Mouse (Mus musculus): ENCODE data around the gene Iqgap3. TPM values are rescaled to one million over a fixed set of nuclear protein-coding genes. Genes with fewer than 3 reads are reported as not detected.

Gene Iqgap3
- polyA plus RNA-seq (2014; fragmentation: Nextera tagmentation; extraction: Ambion mirVana): 26.8 and 27.0 TPM in 2 replicates

- Histone ChIP-seq H3K4me1 (replicated peaks; ENCODE audit: control insufficient read depth, insufficient read depth, low read length) (peaks cover 3% of the 10 kb centered on the region; the same call in 1 of the 2 replicates), H3K9ac (ENCODE audit: low read length) (peak within 1 kb of the TSS; percentile 69), H3K4me3 (ENCODE audit: low read depth, low read length) (peak within 1 kb of the TSS; percentile 68), H3K4me2 (ENCODE audit: low read depth, low read length, severe bottlenecking) (peak within 1 kb of the TSS; percentile 74), H3K27ac (ENCODE audit: low read depth, low read length) (no peak within 1 kb of the TSS), H3K36me3 (ENCODE audit: control insufficient read depth, insufficient read depth, low read length) (no peaks in the 10 kb centered on the region), H3K27me3 (ENCODE audit: control insufficient read depth, insufficient read depth, low read length) (no peaks in the 10 kb centered on the region), H3K9me3 (ENCODE audit: control insufficient read depth, low read length) (no peaks in the 10 kb centered on the region)
- peak; percentile 90 for DNase-seq (ENCODE audit: low spot score)
- 21% methylated on average over 33 of the region's 33 CpGs for WGBS
- peak; percentile 89 for ATAC-seq (replicated peaks; ENCODE audit: low FRiP score)
Observed at GRCm38 (mm10) chr3:88081345-88082223, at the start of gene Iqgap3. Gene Iqgap3 (plus strand): TSS chr3:88081971.

GRCm38 (mm10) chr3:88033506-88033905, 48.3 kb upstream of the Iqgap3 start:
- 79% methylated on average over 5 of the region's 5 CpGs for WGBS

GRCm38 (mm10) chr3:88035561-88036293, 46.0 kb upstream of the Iqgap3 start:
- DNase-seq (ENCODE audit: low spot score) (no peak), ATAC-seq (replicated peaks; ENCODE audit: low FRiP score) (no peak)
- H3K27me3 ChIP-seq (ENCODE audit: control insufficient read depth, insufficient read depth, low read length): no peaks in the 10 kb centered on the region
- no peak overlapping the region for H3K4me2 ChIP-seq (ENCODE audit: low read depth, low read length, severe bottlenecking)
- no peak overlapping the region for H3K27ac ChIP-seq (ENCODE audit: low read depth, low read length)
- H3K36me3 ChIP-seq (ENCODE audit: control insufficient read depth, insufficient read depth, low read length): no peaks in the 10 kb centered on the region
- WGBS: 73% methylated on average over 1 of the region's 1 CpGs
- H3K4me3 ChIP-seq (ENCODE audit: low read depth, low read length): no peak overlapping the region
- H3K9me3 ChIP-seq (ENCODE audit: control insufficient read depth, low read length): no peaks in the 10 kb centered on the region
- no peak overlapping the region for H3K9ac ChIP-seq (ENCODE audit: low read length)
- H3K4me1 ChIP-seq (replicated peaks; ENCODE audit: control insufficient read depth, insufficient read depth, low read length): no peaks in the 10 kb centered on the region; the same call in 1 of the 2 replicates

More at GRCm38 (mm10) chr3:88033506-88033905, 48.3 kb upstream of the Iqgap3 start:
- no peak overlapping the region for H3K9ac ChIP-seq (ENCODE audit: low read length)
- H3K27ac ChIP-seq (ENCODE audit: low read depth, low read length): no peak overlapping the region
- no peak for DNase-seq (ENCODE audit: low spot score)
- H3K4me3 ChIP-seq (ENCODE audit: low read depth, low read length): no peak overlapping the region
- no peaks in the 10 kb centered on the region for H3K27me3 ChIP-seq (ENCODE audit: control insufficient read depth, insufficient read depth, low read length)
- ATAC-seq (replicated peaks; ENCODE audit: low FRiP score): no peak
- H3K36me3 ChIP-seq (ENCODE audit: control insufficient read depth, insufficient read depth, low read length): no peaks in the 10 kb centered on the region
- H3K4me1 ChIP-seq (replicated peaks; ENCODE audit: control insufficient read depth, insufficient read depth, low read length): no peaks in the 10 kb centered on the region; the same call in 1 of the 2 replicates
- no peak overlapping the region for H3K4me2 ChIP-seq (ENCODE audit: low read depth, low read length, severe bottlenecking)
- no peaks in the 10 kb centered on the region for H3K9me3 ChIP-seq (ENCODE audit: control insufficient read depth, low read length)

GRCm38 (mm10) chr3:88042661-88043421, 38.9 kb upstream of the Iqgap3 start, which contains the start of gene Gpatch4:
Gene Gpatch4 (plus strand): TSS chr3:88043108.
- Histone ChIP-seq H3K4me3 (ENCODE audit: low read depth, low read length) (peak within 1 kb of the TSS; percentile 68), H3K9me3 (ENCODE audit: control insufficient read depth, low read length) (no peaks in the 10 kb centered on the region), H3K27ac (ENCODE audit: low read depth, low read length) (no peak within 1 kb of the TSS), H3K4me1 (replicated peaks; ENCODE audit: control insufficient read depth, insufficient read depth, low read length) (0 out of 2 replicates have a peak, but pooled peaks cover 2% of the 10 kb centered on the region), H3K4me2 (ENCODE audit: low read depth, low read length, severe bottlenecking) (peak within 1 kb of the TSS; percentile 44), H3K27me3 (ENCODE audit: control insufficient read depth, insufficient read depth, low read length) (no peaks in the 10 kb centered on the region), H3K36me3 (ENCODE audit: control insufficient read depth, insufficient read depth, low read length) (no peaks in the 10 kb centered on the region), H3K9ac (ENCODE audit: low read length) (peak within 1 kb of the TSS; percentile 50)
- 11% methylated on average over 36 of the region's 36 CpGs for WGBS
- DNase-seq (ENCODE audit: low spot score) (peak; percentile 82), ATAC-seq (replicated peaks; ENCODE audit: low FRiP score) (peak; percentile 79)

DNA sequence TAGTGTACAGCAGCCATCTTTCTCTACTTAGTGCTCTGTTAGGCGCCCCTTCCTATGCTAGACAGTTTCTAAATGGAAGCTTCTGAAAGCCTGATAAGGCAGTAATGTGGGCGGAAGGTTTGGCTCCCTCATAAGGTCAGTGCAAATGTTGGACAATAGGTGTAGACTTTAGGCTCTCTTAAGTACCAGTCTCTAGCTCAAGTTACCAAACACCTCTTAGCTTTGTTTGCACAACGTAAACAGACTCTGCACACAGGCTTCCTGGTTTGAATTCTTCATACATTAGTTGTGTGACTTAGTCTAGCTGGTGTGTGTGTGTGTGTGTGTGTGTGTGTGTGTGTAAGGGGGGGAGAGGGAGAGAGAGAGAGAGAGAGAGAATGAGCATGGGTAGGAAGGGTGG, 32.2 kb upstream of the Iqgap3 start:
- Histone ChIP-seq H3K4me1 (replicated peaks; ENCODE audit: control insufficient read depth, insufficient read depth, low read length) (no peaks in the 10 kb centered on the region), H3K4me2 (ENCODE audit: low read depth, low read length, severe bottlenecking) (no peak overlapping the region), H3K27ac (ENCODE audit: low read depth, low read length) (no peak overlapping the region), H3K4me3 (ENCODE audit: low read depth, low read length) (no peak overlapping the region), H3K9ac (ENCODE audit: low read length) (no peak overlapping the region), H3K9me3 (ENCODE audit: control insufficient read depth, low read length) (no peaks in the 10 kb centered on the region), H3K27me3 (ENCODE audit: control insufficient read depth, insufficient read depth, low read length) (no peaks in the 10 kb centered on the region), H3K36me3 (ENCODE audit: control insufficient read depth, insufficient read depth, low read length) (peaks cover 7% of the 10 kb centered on the region; the same call in 1 of the 2 replicates)
- ATAC-seq (replicated peaks; ENCODE audit: low FRiP score) (no peak), DNase-seq (ENCODE audit: low spot score) (no peak)
- 90% methylated on average over 3 of the region's 3 CpGs for WGBS

GRCm38 (mm10) chr3:88057030-88057429, 24.7 kb upstream of the Iqgap3 start:
- no peak overlapping the region; the same call in 1 of the 2 replicates for H3K9ac ChIP-seq (ENCODE audit: low read length)
- H3K4me3 ChIP-seq (ENCODE audit: low read depth, low read length): no peak overlapping the region
- H3K9me3 ChIP-seq (ENCODE audit: control insufficient read depth, low read length): no peaks in the 10 kb centered on the region
- ATAC-seq (replicated peaks; ENCODE audit: low FRiP score) (no peak), DNase-seq (ENCODE audit: low spot score) (no peak)
- no peak overlapping the region for H3K27ac ChIP-seq (ENCODE audit: low read depth, low read length)
- H3K36me3 ChIP-seq (ENCODE audit: control insufficient read depth, insufficient read depth, low read length): peaks cover 6% of the 10 kb centered on the region; the same call in 1 of the 2 replicates
- no peaks in the 10 kb centered on the region for H3K27me3 ChIP-seq (ENCODE audit: control insufficient read depth, insufficient read depth, low read length)
- 83% methylated on average over 6 of the region's 6 CpGs for WGBS
- H3K4me1 ChIP-seq (replicated peaks; ENCODE audit: control insufficient read depth, insufficient read depth, low read length): peaks cover 3% of the 10 kb centered on the region; the same call in 1 of the 2 replicates
- peak overlapping the region; percentile 95 for H3K4me2 ChIP-seq (ENCODE audit: low read depth, low read length, severe bottlenecking)

GRCm38 (mm10) chr3:88057902-88058696, 23.7 kb upstream of the Iqgap3 start, which contains the start of gene Naxe:
Gene Naxe (minus strand): TSS chr3:88058495.
- no peaks in the 10 kb centered on the region for H3K27me3 ChIP-seq (ENCODE audit: control insufficient read depth, insufficient read depth, low read length)
- H3K27ac ChIP-seq (ENCODE audit: low read depth, low read length): peak within 1 kb of the TSS; percentile 50; the same call in 1 of the 2 replicates
- H3K9ac ChIP-seq (ENCODE audit: low read length): peak within 1 kb of the TSS; percentile 92
- H3K4me2 ChIP-seq (ENCODE audit: low read depth, low read length, severe bottlenecking): peak within 1 kb of the TSS; percentile 95
- H3K36me3 ChIP-seq (ENCODE audit: control insufficient read depth, insufficient read depth, low read length): peaks cover 4% of the 10 kb centered on the region; the same call in 1 of the 2 replicates
- H3K9me3 ChIP-seq (ENCODE audit: control insufficient read depth, low read length): no peaks in the 10 kb centered on the region
- DNase-seq (ENCODE audit: low spot score): peak; percentile 96
- under 1% methylated on average over 60 of the region's 60 CpGs for WGBS
- ATAC-seq (replicated peaks; ENCODE audit: low FRiP score): peak; percentile 97
- H3K4me3 ChIP-seq (ENCODE audit: low read depth, low read length): peak within 1 kb of the TSS; percentile 88
- peaks cover 3% of the 10 kb centered on the region; the same call in 1 of the 2 replicates for H3K4me1 ChIP-seq (replicated peaks; ENCODE audit: control insufficient read depth, insufficient read depth, low read length)
